In the genomic region with DNA sequence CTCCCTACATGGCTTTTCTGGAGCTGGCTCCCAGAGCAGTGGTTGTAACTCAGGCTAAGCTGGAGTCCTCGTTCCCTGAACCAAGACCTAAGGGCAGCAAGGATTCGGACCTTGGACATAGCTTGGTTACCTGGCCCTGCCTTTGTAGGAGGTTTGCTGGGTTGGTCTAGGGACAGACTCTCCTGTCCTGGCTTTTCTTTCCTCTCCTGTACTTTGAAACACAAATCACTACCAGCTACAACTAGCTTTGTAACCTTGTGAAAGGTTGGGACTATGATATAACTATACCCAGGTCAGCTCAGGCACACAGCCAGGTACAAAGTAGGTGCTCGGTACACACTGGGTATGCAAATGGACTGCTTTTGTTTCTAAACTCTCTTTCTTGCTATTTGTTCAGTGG, we compare ENCODE assay signal across 18 mouse cellular contexts.
DNase-seq lines count a peak whose midpoint lies in the region; ATAC-seq and TF ChIP-seq lines count a peak whose summit lies in the region.
"Had no signal": no experiment of that assay in that cellular context is flagged by ENCODE, and none has a peak within 500 bp of the region (broad histone marks: within the 10 kb centered on the region; RNA-seq: fewer than 3 reads in every experiment).

No protein-coding gene starts in this region.

- H3K9ac ChIP-seq in kidney, embryonic 15.5 days, result no peak overlapping the region
- H3K9ac ChIP-seq: embryonic facial prominence, embryonic 15.5 days; forebrain, embryonic 13.5 days; forebrain, postnatal 0 days; hindbrain, embryonic 15.5 days had no signal

- WGBS in heart, embryonic 10.5 days, result 77% methylated on average over 3 of the region's 3 CpGs
- WGBS in kidney, adult 2 months, result 43% methylated on average over 3 of the region's 3 CpGs
- 82% methylated on average over 3 of the region's 3 CpGs for WGBS in kidney, embryonic 15.5 days
- WGBS in small intestine, adult 2 months, result 74% methylated on average over 3 of the region's 3 CpGs

- no peak overlapping the region for H3K4me3 ChIP-seq in heart, embryonic 10.5 days
- H3K4me3 ChIP-seq in kidney, adult 2 months (ENCODE audit: insufficient read depth, low read depth, low read length), result no peak overlapping the region
- H3K4me3 ChIP-seq in kidney, embryonic 15.5 days (replicated peaks), result no peak overlapping the region
- H3K4me3 ChIP-seq in small intestine, adult 2 months (ENCODE audit: low read depth, low read length), result no peak overlapping the region
- H3K4me3 ChIP-seq: embryonic facial prominence, embryonic 15.5 days; forebrain, embryonic 13.5 days; gastrocnemius, adult 2 months; hindbrain, embryonic 15.5 days had no signal

- no peak for TF ChIP-seq POLR2A in kidney, adult 2 months (IDR thresholded peaks at IDR 0.05; ENCODE audit: low read depth, low read length)
- TF ChIP-seq POLR2A in small intestine, adult 2 months (IDR thresholded peaks at IDR 0.05; ENCODE audit: low read depth, low read length), result no peak

- no peak for DNase-seq in heart, embryonic 10.5 days (ENCODE audit: low spot score)
- no peak for DNase-seq in heart, postnatal 4 days
- peak; percentile 91 for DNase-seq in kidney, adult 2 months
- peak; percentile 66 for DNase-seq in kidney, postnatal 14 days
- DNase-seq in urinary bladder, adult 2 months (ENCODE audit: low spot score), result no peak
- DNase-seq: cerebellum, adult 11-12 months; cerebellum, adult 9-10 months; forebrain, postnatal 0 days; gastrocnemius, adult 2 months; gastrocnemius, postnatal 36 days; heart, adult 11 months; heart, postnatal 10 days had no signal

- no peak for ATAC-seq in kidney, embryonic 15.5 days (replicated peaks; ENCODE audit: low FRiP score)
- ATAC-seq in megakaryocyte progenitor cell, adult 5-6 weeks (replicated peaks; ENCODE audit: poor library complexity), result no peak
- ATAC-seq: forebrain, embryonic 13.5 days; forebrain, postnatal 0 days had no signal

- H3K27me3 ChIP-seq in heart, embryonic 10.5 days (ENCODE audit: insufficient read depth, poor library complexity, severe bottlenecking), result peaks cover 22% of the 10 kb centered on the region; the same call in 1 of the 2 replicates
- H3K27me3 ChIP-seq in kidney, adult 2 months (replicated peaks; ENCODE audit: control insufficient read depth, insufficient read depth, low read length), result no peaks in the 10 kb centered on the region
- H3K27me3 ChIP-seq in kidney, embryonic 15.5 days, result 0 out of 2 replicates have a peak, but pooled peaks cover 5% of the 10 kb centered on the region
- no peaks in the 10 kb centered on the region for H3K27me3 ChIP-seq in small intestine, adult 2 months (ENCODE audit: control insufficient read depth, insufficient read depth, low read length)
- H3K27me3 ChIP-seq: hindbrain, embryonic 15.5 days had no signal

- no peak for TF ChIP-seq CTCF in kidney, adult 2 months (conservative IDR thresholded peaks at IDR 0.05; ENCODE audit: insufficient read depth, insufficient read length, low read depth, low read length)
- no peak for TF ChIP-seq CTCF in small intestine, adult 2 months (IDR thresholded peaks at IDR 0.05; ENCODE audit: extremely low read depth, insufficient read length, insufficient replicate concordance, low read depth, low read length)

- H3K4me1 ChIP-seq in heart, embryonic 10.5 days, result peaks cover 50% of the 10 kb centered on the region
- H3K4me1 ChIP-seq in kidney, adult 2 months (ENCODE audit: control insufficient read depth, insufficient read depth, low read length), result peaks cover 51% of the 10 kb centered on the region
- H3K4me1 ChIP-seq in kidney, embryonic 15.5 days, result peaks cover 45% of the 10 kb centered on the region
- peaks cover 38% of the 10 kb centered on the region for H3K4me1 ChIP-seq in small intestine, adult 2 months (ENCODE audit: control insufficient read depth, insufficient read depth, insufficient read length, low read length)
- H3K4me1 ChIP-seq: forebrain, embryonic 13.5 days had no signal

- H3K4me2 ChIP-seq in kidney, embryonic 15.5 days, result no peak overlapping the region
- H3K4me2 ChIP-seq: embryonic facial prominence, embryonic 15.5 days; forebrain, embryonic 13.5 days; hindbrain, embryonic 15.5 days had no signal

- H3K36me3 ChIP-seq in heart, embryonic 10.5 days, result no peaks in the 10 kb centered on the region
- H3K36me3 ChIP-seq in kidney, adult 2 months (ENCODE audit: control insufficient read depth, insufficient read depth, low read length), result no peaks in the 10 kb centered on the region
- no peaks in the 10 kb centered on the region for H3K36me3 ChIP-seq in kidney, embryonic 15.5 days
- no peaks in the 10 kb centered on the region for H3K36me3 ChIP-seq in small intestine, adult 2 months (ENCODE audit: control insufficient read depth, insufficient read depth, low read length)
- H3K36me3 ChIP-seq: embryonic facial prominence, embryonic 15.5 days; hindbrain, embryonic 15.5 days had no signal

- H3K27ac ChIP-seq in heart, embryonic 10.5 days, result peak overlapping the region; percentile 68; the same call in 1 of the 2 replicates
- H3K27ac ChIP-seq in kidney, adult 2 months (ENCODE audit: insufficient read depth, low read depth, low read length), result peak overlapping the region; percentile 92
- H3K27ac ChIP-seq in kidney, embryonic 15.5 days, result no peak overlapping the region
- H3K27ac ChIP-seq in small intestine, adult 2 months (ENCODE audit: insufficient read depth, low read depth, low read length), result 0 out of 2 replicates have a peak overlapping the region, but pooled peaks have one; percentile 27
- H3K27ac ChIP-seq: embryonic facial prominence, embryonic 15.5 days; forebrain, embryonic 13.5 days; gastrocnemius, adult 2 months; hindbrain, embryonic 15.5 days had no signal

- H3K9me3 ChIP-seq in heart, embryonic 10.5 days, result 0 out of 2 replicates have a peak, but pooled peaks cover 2% of the 10 kb centered on the region
- no peaks in the 10 kb centered on the region for H3K9me3 ChIP-seq in kidney, embryonic 15.5 days (replicated peaks)
- H3K9me3 ChIP-seq: embryonic facial prominence, embryonic 15.5 days; forebrain, embryonic 13.5 days; hindbrain, embryonic 15.5 days had no signal

Comparison
In these comparisons a context has a peak if more than half of its experiments do, and no peak if none do; other contexts are left out.
1. DNase-seq: peak in kidney, adult 2 months (single experiment) and kidney, postnatal 14 days (single experiment); none in heart, embryonic 10.5 days (single experiment), heart, postnatal 4 days (single experiment) and urinary bladder, adult 2 months (single experiment).